Mouse (Mus musculus): ENCODE results near the gene Nbas.
A peak's percentile ranks its signal among the peaks of the same experiment; 100 is the strongest.

The Nbas gene

GRCm38 (mm10) chr12:13268826-13269449 lies at the start of gene Nbas:
Gene Nbas (plus strand): TSS chr12:13269133.
- DNase-seq (ENCODE audit: low spot score): peak; percentile 74

- DNase-seq (ENCODE audit: low spot score): no peak
Observed at GRCm38 (mm10) chr12:13242453-13242852, 26.5 kb upstream of the Nbas start.

- DNase-seq (ENCODE audit: low spot score): peak; percentile 82
Observed at GRCm38 (mm10) chr12:13248691-13249572, 20.0 kb upstream of the Nbas start, which contains the start of gene Ddx1. Gene Ddx1 (minus strand): TSS chr12:13249213.

GRCm38 (mm10) chr12:13249573-13249919 lies 19.4 kb upstream of the Nbas start:
- no peak for DNase-seq (ENCODE audit: low spot score)

- DNase-seq (ENCODE audit: low spot score): no peak
Observed at GRCm38 (mm10) chr12:13255068-13255467, 13.9 kb upstream of the Nbas start.

GRCm38 (mm10) chr12:13255701-13256100 lies 13.2 kb upstream of the Nbas start:
- no peak for DNase-seq (ENCODE audit: low spot score)

GRCm38 (mm10) chr12:13268412-13268811 lies 521 bp upstream of the Nbas start:
- DNase-seq (ENCODE audit: low spot score): no peak

GRCm38 (mm10) chr12:13269570-13270390 lies 847 bp downstream of the Nbas start:
- DNase-seq (ENCODE audit: low spot score): peak; percentile 34

- no peak for DNase-seq (ENCODE audit: low spot score)
Observed at GRCm38 (mm10) chr12:13291453-13291852, 22.5 kb downstream of the Nbas start.

GRCm38 (mm10) chr12:13293421-13293881 lies 24.5 kb downstream of the Nbas start:
- no peak for DNase-seq (ENCODE audit: low spot score)

GRCm38 (mm10) chr12:13303037-13303436 lies 34.1 kb downstream of the Nbas start:
- no peak for DNase-seq (ENCODE audit: low spot score)

- no peak for DNase-seq (ENCODE audit: low spot score)
Observed at GRCm38 (mm10) chr12:13313966-13314365, 45.0 kb downstream of the Nbas start.

- DNase-seq (ENCODE audit: low spot score): no peak
Observed at GRCm38 (mm10) chr12:13314384-13314783, 45.5 kb downstream of the Nbas start.

- no peak for DNase-seq (ENCODE audit: low spot score)
Observed at GRCm38 (mm10) chr12:13315081-13315480, 46.1 kb downstream of the Nbas start.

GRCm38 (mm10) chr12:13342535-13342934 lies 73.6 kb downstream of the Nbas start:
- DNase-seq (ENCODE audit: low spot score): no peak

GRCm38 (mm10) chr12:13356201-13356600 lies 87.3 kb downstream of the Nbas start:
- no peak for DNase-seq (ENCODE audit: low spot score)

GRCm38 (mm10) chr12:13356769-13357168 lies 87.8 kb downstream of the Nbas start:
- no peak for DNase-seq (ENCODE audit: low spot score)

- no peak for DNase-seq (ENCODE audit: low spot score)
Observed at GRCm38 (mm10) chr12:13357229-13357628, 88.3 kb downstream of the Nbas start.

GRCm38 (mm10) chr12:13358849-13359248 lies 89.9 kb downstream of the Nbas start:
- DNase-seq (ENCODE audit: low spot score): no peak

- no peak for DNase-seq (ENCODE audit: low spot score)
Observed at GRCm38 (mm10) chr12:13360183-13360811, 91.4 kb downstream of the Nbas start.

GRCm38 (mm10) chr12:13381580-13381979 lies 112.6 kb downstream of the Nbas start:
- no peak for DNase-seq (ENCODE audit: low spot score)

GRCm38 (mm10) chr12:13382046-13382445 lies 113.1 kb downstream of the Nbas start:
- DNase-seq (ENCODE audit: low spot score): no peak

All from c-Kit-positive CD71-positive TER-119-positive erythroid progenitor cells, embryonic 14.5 days (primary cell).